Mouse (Mus musculus): ENCODE results near the gene Fn1.

Fn1 gene

DNA sequence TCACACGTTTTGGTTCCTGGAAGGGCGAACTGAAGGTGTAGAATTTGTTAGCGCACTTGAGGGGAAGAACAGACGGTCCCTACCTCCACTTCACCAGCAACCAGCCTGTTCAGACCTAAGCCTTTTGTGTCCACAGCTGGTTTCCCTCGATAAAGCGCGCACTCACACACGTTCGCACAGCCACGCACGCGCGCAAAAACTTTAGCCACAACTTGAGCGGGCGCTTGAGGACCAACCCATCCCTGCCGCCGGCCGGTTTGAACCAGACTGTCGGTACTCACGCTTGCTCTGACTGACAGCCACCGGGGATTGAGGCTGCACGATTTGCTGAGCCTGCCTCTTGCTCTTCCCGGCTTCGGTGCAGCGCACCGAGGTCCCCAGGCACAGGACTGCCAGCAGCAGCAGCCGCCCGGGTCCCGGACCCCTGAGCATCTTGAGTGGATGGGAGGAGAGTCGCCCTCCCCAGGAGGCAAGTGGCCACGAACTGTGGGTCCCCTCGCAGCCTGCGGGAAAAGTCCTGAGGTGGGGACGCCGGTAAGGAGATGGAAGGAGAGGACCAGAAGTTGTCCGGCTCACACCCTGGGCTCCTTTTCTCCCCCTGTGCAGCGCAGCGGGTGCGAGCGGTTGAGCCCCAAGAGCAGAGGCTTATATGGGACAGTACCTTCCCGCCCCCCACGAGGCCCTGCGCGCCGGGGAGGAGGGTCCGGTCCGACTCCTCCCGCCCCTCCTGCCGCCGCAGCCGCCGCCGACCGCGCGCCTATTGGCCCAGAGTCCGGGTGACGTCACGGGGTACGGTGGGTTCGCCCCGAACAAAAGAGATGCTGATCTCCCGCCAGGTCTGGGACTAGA is at the start of gene Fn1:
Gene Fn1 (minus strand): TSS at position 650 of the 849 bp plus-strand sequence.
- peak; percentile 86 to 87 for DNase-seq

DNA sequence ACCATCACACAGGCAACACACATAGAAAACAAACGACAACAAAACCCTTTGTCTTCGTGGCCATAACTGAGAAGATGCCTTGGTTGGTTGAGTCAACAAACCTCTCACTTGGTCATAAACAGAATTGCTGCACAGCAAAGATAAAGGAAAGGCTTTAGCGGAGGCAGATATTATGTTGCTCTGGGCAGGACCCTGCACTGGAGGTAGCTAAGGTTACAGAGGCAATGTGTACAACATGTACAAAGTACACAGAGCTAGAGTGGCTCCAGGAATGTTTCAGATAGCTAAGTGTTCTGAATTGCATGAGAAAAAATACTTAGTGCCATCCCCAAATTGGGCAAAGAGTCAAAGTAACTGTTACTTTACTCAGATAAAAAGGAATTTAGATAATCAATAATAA is 43.1 kb upstream of the Fn1 start:
- DNase-seq = no peak

DNA sequence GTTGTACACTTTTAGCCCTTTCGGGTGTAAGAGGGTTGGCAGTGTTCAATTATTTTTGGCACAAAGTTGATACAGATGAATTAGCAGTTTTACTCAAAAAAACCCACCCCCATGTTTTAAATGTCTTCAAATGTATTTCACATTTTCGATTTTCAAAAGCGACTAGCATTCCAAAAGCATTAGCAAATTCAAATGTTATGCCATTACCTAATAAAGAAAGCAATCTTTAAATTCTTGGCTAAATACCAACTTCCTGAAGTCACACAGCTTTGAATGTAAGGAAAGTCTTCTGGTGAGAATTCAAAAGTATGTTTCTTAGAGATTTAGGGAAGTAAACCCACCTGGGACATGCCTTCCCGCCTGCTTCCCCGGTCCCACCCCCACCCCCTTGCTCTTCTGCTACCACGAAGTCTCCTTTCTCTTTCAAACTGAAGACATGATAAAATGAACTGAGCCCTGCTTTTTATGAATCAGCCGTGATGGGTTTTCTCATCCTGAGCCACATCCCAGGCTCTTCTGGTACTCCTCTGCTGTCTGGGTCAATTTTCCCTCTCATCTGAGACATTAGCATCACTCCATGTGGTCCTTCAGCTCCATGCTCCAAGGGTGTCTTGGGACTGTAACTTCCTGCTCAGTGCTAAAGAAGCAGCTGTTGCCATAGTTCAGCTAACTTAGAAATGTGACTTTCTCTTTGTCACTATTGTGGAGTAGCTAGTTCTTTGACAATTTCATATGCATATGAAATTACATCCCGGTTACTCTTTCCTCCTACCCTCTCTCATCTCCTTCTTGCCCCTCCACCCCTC is 38.7 kb upstream of the Fn1 start:
- DNase-seq = no peak

DNA sequence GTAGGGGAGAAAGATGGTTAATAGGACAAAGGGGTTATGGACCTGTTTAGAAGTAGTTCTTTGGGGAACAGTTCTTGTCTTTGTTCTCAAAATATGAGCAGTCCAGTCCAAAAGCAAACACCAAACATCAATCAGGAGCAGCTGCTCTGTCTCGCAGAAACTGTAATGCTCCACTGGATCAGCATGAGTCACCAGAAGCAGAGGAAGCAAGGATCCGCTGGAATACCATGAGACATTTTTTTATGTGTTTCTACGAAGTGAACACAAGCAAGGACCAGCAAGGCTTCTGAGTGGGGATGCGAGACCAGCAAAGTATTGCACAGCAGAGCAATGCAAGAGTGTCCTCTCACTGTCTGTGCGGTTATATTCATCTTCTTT is 35.9 kb upstream of the Fn1 start:
- DNase-seq = no peak

GRCm38 (mm10) chr1:71688272-71688925 is 35.4 kb upstream of the Fn1 start:
- DNase-seq = no peak

GRCm38 (mm10) chr1:71686791-71687190 is 33.8 kb upstream of the Fn1 start:
- DNase-seq = no peak

DNA sequence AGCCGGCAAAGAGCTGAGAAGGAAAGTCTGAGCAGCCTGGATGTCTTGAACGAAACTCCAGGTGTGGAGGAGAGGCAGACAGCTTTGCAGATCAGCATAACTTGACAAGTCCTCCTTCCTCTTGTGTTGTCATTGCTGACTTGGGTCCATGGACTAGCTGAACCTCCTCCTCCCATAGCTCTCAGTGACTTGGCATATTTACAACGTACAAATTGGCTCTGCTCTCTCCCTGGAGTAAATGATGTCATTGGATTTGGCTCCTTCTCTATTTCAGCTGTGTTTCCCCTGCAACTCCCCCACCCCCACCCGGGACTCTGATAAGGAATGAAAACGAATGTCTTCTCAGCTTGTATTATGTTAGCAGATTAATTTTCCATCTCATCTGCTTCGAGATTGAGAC is 30.7 kb upstream of the Fn1 start:
- no peak for DNase-seq

DNA sequence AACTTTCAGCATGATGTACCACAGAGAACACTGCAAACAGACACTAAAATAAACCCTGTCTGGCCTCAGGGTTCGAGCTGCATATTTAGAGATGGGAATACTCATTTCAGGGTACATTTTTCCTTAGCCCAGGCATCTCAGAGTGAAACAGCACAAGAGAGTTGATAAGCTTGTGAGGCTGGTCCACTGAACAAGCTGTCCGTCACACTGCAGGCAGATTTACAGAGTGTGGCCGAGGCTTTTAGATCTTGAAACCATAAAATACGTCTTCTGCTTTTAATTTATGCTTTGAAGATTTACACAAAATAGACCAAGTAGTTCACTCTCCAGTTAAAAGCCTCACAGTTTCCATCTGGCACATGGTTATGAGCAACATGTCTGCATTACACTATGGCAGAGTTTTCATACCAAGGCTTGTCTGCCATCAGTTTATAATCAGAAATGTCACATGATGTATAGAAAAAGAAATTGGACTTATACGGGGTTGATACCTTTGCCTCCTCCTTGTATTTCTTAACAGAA is 29.3 kb upstream of the Fn1 start:
- no peak for DNase-seq

- DNase-seq = no peak
Measured at GRCm38 (mm10) chr1:71681306-71681705, 28.3 kb upstream of the Fn1 start.

DNA sequence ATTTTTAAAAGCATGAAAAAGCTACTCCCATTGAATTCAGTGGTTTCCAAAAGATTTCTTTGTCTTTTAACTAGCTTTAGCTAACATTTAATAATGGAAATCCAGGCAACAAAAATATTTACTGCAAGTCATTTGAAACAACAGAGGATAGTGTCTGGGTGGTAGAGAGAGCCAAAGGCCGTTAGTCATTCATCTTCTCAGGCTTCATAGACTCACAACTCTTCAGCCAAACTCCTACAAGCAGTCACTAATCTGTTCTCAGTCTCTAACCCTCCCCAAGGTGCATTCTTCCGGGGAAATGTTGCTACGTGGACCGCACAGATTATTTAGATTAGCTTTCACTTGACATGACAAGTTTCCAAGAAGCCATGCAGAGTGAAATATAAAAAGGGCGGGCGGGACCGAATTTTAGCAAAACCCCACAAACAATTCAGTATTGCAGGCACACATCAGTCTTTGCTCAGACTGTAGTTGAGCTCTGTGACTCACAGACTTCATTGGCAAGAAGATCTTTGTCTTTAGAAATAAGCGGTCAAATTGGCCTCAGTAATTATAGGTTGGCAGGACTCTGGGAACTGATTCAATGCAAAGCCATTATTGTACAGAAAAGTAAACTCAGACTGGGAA is 27.2 kb upstream of the Fn1 start:
- no peak for DNase-seq

- no peak for DNase-seq
Measured at GRCm38 (mm10) chr1:71675420-71675819, 22.4 kb upstream of the Fn1 start.

- DNase-seq = no peak
Measured at GRCm38 (mm10) chr1:71674274-71674673, 21.3 kb upstream of the Fn1 start.

GRCm38 (mm10) chr1:71673398-71673910 is 20.5 kb upstream of the Fn1 start:
- no peak for DNase-seq

GRCm38 (mm10) chr1:71672346-71672745 is 19.3 kb upstream of the Fn1 start:
- DNase-seq = no peak

DNA sequence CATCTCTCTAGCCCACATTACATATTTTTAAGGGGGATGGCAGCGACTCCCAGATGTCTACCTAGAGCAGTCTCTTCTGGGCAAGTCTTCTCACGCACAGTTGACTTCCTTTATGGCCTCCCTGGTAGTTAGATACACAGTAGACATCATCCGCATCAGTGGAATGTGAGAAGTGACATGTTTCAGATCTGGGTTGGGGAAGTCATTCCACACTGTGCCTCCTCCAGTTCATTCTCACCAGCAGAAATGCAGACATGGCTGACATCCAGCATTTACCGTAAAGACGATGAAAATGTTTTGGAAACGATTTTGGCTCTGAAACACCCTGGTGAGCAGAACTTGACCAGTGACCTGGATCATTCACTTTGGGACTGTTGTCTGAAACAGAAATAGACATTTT is 10.2 kb upstream of the Fn1 start:
- no peak for DNase-seq

- no peak for DNase-seq
Measured at GRCm38 (mm10) chr1:71658632-71659031, 5.6 kb upstream of the Fn1 start.

DNA sequence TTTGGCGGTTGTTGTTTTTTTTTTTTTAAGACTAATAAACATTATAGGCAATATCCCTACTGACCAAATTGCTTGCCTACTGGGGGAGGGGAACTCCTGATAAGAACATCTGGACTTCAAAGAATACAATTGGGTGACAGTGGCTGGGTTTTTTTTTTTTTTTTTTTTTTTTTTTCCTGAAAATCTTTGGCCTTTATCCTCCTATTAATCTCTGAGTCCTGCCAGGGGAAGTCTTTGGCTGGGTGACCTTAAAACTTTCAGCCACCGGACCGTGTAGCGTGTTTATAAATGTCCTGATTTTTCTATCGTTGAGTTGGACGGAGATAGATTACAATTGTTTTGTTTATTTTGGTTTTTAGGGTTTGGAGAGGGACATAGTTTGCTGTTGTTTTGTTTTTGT is 3.3 kb upstream of the Fn1 start:
- DNase-seq = no peak

DNA sequence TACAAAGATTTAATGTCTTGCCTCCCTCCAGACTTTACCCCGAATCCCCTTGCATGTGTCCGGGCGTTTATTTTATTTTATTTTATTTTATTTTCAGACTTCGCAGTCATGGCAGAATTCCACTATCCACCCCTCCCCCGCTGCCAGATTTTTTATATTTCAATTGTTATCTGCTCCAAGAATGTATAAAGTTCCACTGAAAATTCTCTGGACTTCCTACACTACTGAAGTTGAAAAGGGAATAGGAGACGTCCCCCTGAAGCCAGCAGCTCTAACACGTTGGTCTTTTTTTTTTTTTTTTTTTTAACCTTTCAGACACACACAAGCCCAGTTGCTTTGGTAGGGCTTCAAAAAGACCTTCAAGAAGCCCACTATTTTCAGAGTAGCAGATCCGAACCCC is 1.2 kb upstream of the Fn1 start:
- DNase-seq = no peak

GRCm38 (mm10) chr1:71653400-71654159 is 580 bp upstream of the Fn1 start:
- peak; percentile 17 to 40 for DNase-seq

GRCm38 (mm10) chr1:71651828-71652227 is 1.2 kb downstream of the Fn1 start:
- no peak for DNase-seq

- no peak for DNase-seq
Measured at GRCm38 (mm10) chr1:71651315-71651714, 1.7 kb downstream of the Fn1 start.

GRCm38 (mm10) chr1:71650741-71651140 is 2.3 kb downstream of the Fn1 start:
- DNase-seq = no peak
